Mouse (Mus musculus) kidney, embryonic 15.5 days (tissue): ENCODE measurements at regions not wholly inside any gene's neighbourhood (a gene's known extent, or its start where the extent isn't known, plus 50 kb on each side); places are given as distances from the start of the nearest gene placed in this dataset.

Experiments used
- ATAC-seq: fragments of 200-750 bp; cut with Nextera tagmentation; replicated peaks from 2 replicates; pipeline ENCODE4 v1.8.0; 2017; ENCODE audit warnings: moderate TSS enrichment; ENCODE audit not compliant: low FRiP score
- H3K27ac ChIP-seq: fragments of 300-500 bp; sonication (generic); 2 replicates; pipeline ENCODE4 v1.5.1; 2015; ENCODE audit warnings: mild to moderate bottlenecking, inconsistent platforms
- H3K27me3 ChIP-seq: fragments of 300-500 bp; sonication (generic); 2 replicates; pipeline ENCODE4 v1.6.1; 2015; ENCODE audit warnings: inconsistent platforms
- H3K36me3 ChIP-seq: fragments of 300-500 bp; sonication (generic); 2 replicates; pipeline ENCODE4 v1.6.1; 2015; ENCODE audit warnings: inconsistent platforms
- H3K4me1 ChIP-seq: fragments of 300-500 bp; sonication (generic); 2 replicates; pipeline ENCODE4 v1.6.1; 2015; ENCODE audit warnings: inconsistent platforms
- H3K4me2 ChIP-seq: fragments of 300-500 bp; sonication (generic); 2 replicates; pipeline ENCODE4 v1.6.1; 2015; ENCODE audit warnings: moderate library complexity, mild to moderate bottlenecking, inconsistent platforms
- H3K4me3 ChIP-seq: fragments of 300-500 bp; sonication (generic); replicated peaks from 2 replicates; pipeline ENCODE4 v1.5.1; 2015; ENCODE audit warnings: mild to moderate bottlenecking, inconsistent platforms
- H3K9ac ChIP-seq: fragments of 300-500 bp; sonication (generic); 2 replicates; pipeline ENCODE4 v1.6.1; 2015; ENCODE audit warnings: mild to moderate bottlenecking, inconsistent platforms
- H3K9me3 ChIP-seq: fragments of 300-500 bp; sonication (generic); replicated peaks from 2 replicates; pipeline ENCODE4 v1.6.1; 2016; ENCODE audit warnings: inconsistent platforms
- WGBS: fragments of 180-500 bp; shearing (Covaris S2); methylation state at CpG from one replicate; pipeline ENCODE4 v1.1.7; 2015; ENCODE audit warnings: mixed read lengths; 5-methylcytosine and 5-hydroxymethylcytosine counted together

- Histone ChIP-seq H3K27me3 (peaks cover 99% of the 10 kb centered on the region), H3K4me1 (peaks cover 14% of the 10 kb centered on the region), H3K36me3 (no peaks in the 10 kb centered on the region), H3K27ac (no peak overlapping the region), H3K9me3 (no peaks in the 10 kb centered on the region), H3K4me2 (no peak overlapping the region), H3K4me3 (no peak overlapping the region), H3K9ac (no peak overlapping the region)
- ATAC-seq: no peak
- WGBS: 2% methylated on average over 8 of the region's 8 CpGs
Measured at GRCm38 (mm10) chr13:83716711-83717171, 212.9 kb downstream of the Mef2c start.

DNA sequence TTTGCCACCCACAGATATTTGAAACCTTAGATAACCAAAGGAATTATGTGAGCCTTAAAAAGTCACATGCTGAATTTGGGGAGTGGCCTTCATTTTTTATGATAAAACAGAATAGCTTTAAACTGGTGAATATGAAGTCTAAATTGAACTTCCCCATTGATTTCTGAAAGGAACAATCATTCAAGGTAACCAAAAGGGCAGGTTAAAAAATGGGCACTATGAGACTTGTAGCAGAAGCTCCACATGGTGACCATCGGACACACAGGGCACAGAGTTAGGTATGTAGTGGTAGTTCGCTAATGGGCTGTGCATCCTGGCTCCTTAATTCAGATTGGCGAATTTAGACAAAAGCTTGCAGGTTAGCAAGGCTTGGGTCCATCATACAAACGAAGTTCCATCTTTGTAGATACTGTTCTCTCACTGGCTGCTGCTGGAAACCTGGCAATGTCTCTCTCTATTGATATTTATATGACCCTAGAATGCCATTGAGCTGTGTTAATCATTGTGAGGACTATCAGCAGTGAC lies 213.9 kb downstream of the Mef2c start:
- no peak overlapping the region for H3K27ac ChIP-seq
- no peak for ATAC-seq
- no peak overlapping the region for H3K4me2 ChIP-seq
- H3K9ac ChIP-seq: no peak overlapping the region
- H3K4me1 ChIP-seq: peaks cover 15% of the 10 kb centered on the region
- H3K27me3 ChIP-seq: peaks cover 99% of the 10 kb centered on the region
- H3K36me3 ChIP-seq: no peaks in the 10 kb centered on the region
- no peak overlapping the region for H3K4me3 ChIP-seq
- H3K9me3 ChIP-seq: no peaks in the 10 kb centered on the region
- WGBS: 10% methylated on average over 4 of the region's 4 CpGs

DNA sequence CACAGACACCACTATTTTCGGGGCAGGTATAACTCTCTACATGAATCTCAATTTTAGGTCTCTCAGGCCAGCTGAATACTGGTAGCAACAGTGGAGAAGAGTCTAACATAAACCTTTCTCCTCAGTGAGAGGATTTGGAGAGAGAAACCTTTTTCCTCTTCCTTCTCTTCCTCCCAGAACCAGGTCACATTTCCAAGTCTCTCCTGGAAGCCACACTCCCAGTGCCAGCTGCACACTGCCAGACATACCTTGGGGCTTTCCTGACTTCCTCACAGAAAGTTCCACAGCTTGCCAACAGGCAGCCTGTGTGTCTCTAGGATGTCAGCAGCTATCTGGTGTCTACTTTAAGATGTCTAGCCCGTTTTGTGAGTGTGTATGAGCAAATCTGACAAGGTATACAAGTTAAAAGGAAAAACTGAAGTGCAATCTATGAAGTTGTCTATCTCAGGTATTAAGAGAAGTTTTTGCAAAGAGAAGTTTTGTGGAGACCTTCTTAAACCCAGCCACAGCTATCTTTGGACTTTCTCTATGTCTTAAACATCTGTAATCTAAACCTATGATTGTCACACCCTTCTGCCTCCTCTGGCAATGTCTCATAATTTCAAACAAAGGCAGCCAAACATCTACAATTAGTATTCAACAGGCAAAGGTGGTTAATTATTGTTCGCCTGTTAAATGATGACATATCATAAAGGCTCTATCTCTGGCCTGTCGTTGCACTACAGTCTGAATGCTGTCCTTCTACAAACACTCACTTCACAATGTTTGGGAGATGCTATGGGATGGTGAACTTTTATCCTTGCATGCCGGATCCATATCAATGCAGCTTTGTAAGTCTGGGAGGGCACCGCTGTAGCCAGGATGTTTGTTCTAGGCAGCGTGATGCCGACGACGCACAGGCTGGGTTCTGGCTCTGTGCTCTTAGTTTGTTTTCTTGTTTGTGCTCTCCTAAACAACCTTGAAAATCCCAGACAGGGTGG lies 214.9 kb downstream of the Mef2c start:
- no peak overlapping the region for H3K9ac ChIP-seq
- no peak overlapping the region for H3K4me2 ChIP-seq
- 4% methylated on average over 10 of the region's 10 CpGs for WGBS
- H3K4me3 ChIP-seq: no peak overlapping the region
- no peak overlapping the region for H3K27ac ChIP-seq
- no peaks in the 10 kb centered on the region for H3K9me3 ChIP-seq
- no peaks in the 10 kb centered on the region for H3K36me3 ChIP-seq
- no peak for ATAC-seq
- peaks cover 15% of the 10 kb centered on the region for H3K4me1 ChIP-seq
- peaks cover 99% of the 10 kb centered on the region for H3K27me3 ChIP-seq

- Histone ChIP-seq H3K9ac (no peak overlapping the region), H3K36me3 (no peaks in the 10 kb centered on the region), H3K4me3 (no peak overlapping the region), H3K9me3 (no peaks in the 10 kb centered on the region), H3K4me1 (peaks cover 15% of the 10 kb centered on the region), H3K27ac (no peak overlapping the region), H3K27me3 (peaks cover 98% of the 10 kb centered on the region), H3K4me2 (no peak overlapping the region)
- no peak for ATAC-seq
- WGBS: 3% methylated on average over 24 of the region's 24 CpGs
Measured at GRCm38 (mm10) chr13:83719635-83720291, 215.9 kb downstream of the Mef2c start.

- no peak for ATAC-seq
- peaks cover 98% of the 10 kb centered on the region for H3K27me3 ChIP-seq
- no peak overlapping the region for H3K9ac ChIP-seq
- peaks cover 12% of the 10 kb centered on the region for H3K4me1 ChIP-seq
- no peak overlapping the region for H3K4me2 ChIP-seq
- WGBS: 2% methylated on average over 12 of the region's 12 CpGs
- H3K27ac ChIP-seq: no peak overlapping the region
- no peaks in the 10 kb centered on the region for H3K9me3 ChIP-seq
- H3K4me3 ChIP-seq: no peak overlapping the region
- no peaks in the 10 kb centered on the region for H3K36me3 ChIP-seq
Measured at GRCm38 (mm10) chr13:83720352-83720751, 216.5 kb downstream of the Mef2c start.

DNA sequence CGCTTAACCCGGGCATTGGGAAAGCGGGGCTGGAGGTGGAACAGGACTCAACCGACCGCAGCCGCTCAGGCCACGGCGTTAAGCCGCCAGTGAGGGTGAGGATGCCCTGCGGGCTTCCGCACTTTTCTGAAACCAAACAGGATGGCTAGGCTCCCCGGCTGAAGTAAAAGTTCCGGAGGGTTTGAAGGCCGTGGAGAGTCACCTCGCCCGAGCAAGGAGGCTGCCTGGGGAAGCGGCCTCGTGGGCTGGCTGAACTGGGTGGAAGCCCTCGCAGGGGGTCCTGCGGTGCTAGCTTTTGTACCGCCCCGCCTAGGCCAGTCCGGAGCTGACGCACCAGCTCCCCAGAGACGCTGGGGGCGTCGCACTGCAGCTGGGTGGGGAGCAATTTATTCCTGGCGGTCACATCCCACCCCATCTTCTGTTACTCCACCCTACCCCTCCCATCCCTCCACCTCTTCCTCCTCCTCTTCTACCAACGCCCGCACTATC lies 217.1 kb downstream of the Mef2c start:
- ATAC-seq: peak; percentile 65
- Histone ChIP-seq H3K27me3 (peaks cover 98% of the 10 kb centered on the region), H3K4me3 (peak overlapping the region; percentile 31), H3K36me3 (no peaks in the 10 kb centered on the region), H3K4me1 (peaks cover 11% of the 10 kb centered on the region), H3K9me3 (no peaks in the 10 kb centered on the region), H3K27ac (no peak overlapping the region), H3K4me2 (peak overlapping the region; percentile 53), H3K9ac (no peak overlapping the region)
- under 1% methylated on average over 30 of the region's 30 CpGs for WGBS

DNA sequence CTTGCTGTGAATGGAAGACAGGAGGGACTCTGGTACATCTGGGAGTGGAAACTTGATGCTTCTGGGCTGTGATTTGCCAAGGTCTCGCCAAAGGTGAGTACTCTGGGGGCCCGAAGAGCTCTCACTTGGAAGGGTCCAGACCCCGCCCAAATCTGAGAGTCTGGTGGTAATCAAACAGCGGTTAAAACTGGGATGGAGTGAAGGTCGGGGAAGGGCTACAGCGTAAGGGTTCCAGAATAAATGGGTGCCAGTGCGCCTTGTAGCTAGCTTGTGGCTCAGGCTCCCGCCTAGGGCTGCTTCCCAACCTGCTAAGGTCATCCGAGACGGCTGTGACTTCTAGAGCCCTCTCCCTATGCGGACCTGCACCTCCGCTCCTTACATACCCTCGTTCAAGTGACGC lies 217.7 kb downstream of the Mef2c start:
- Histone ChIP-seq H3K4me1 (peaks cover 12% of the 10 kb centered on the region), H3K9me3 (no peaks in the 10 kb centered on the region), H3K27ac (no peak overlapping the region), H3K36me3 (no peaks in the 10 kb centered on the region), H3K4me2 (peak overlapping the region; percentile 20; the same call in 1 of the 2 replicates), H3K27me3 (peaks cover 98% of the 10 kb centered on the region), H3K4me3 (peak overlapping the region; percentile 31; the same call in 1 of the 2 replicates), H3K9ac (no peak overlapping the region)
- ATAC-seq: no peak
- WGBS: 2% methylated on average over 14 of the region's 14 CpGs

DNA sequence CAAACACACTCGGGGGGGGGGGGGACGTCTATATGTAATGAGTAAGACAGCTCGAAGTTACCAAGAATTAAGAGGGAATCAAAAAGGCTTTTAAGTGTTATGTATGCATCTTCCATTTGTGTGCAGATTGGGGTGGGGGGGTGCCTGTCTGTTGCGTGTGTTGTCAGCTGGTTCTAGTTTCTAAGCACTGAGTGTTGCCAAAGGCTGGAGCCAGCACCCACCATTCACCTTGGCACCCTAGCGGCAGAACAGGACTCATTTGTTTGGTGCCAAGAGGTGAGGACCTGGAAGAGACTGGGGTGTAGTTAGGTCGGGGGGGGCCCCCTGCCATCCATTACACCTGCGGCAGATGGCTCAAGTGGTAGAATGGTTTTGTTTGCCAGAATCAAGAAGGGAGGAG lies 218.4 kb downstream of the Mef2c start:
- Histone ChIP-seq H3K4me3 (no peak overlapping the region), H3K9ac (no peak overlapping the region), H3K36me3 (no peaks in the 10 kb centered on the region), H3K27ac (no peak overlapping the region), H3K4me1 (peaks cover 18% of the 10 kb centered on the region), H3K4me2 (no peak overlapping the region), H3K9me3 (no peaks in the 10 kb centered on the region), H3K27me3 (peaks cover 98% of the 10 kb centered on the region)
- no peak for ATAC-seq
- 5% methylated on average over 7 of the region's 7 CpGs for WGBS

- WGBS: 8% methylated on average over 3 of the region's 3 CpGs
- Histone ChIP-seq H3K4me1 (peaks cover 20% of the 10 kb centered on the region), H3K9me3 (no peaks in the 10 kb centered on the region), H3K27me3 (peaks cover 98% of the 10 kb centered on the region), H3K36me3 (no peaks in the 10 kb centered on the region), H3K27ac (no peak overlapping the region), H3K4me3 (no peak overlapping the region), H3K4me2 (no peak overlapping the region), H3K9ac (no peak overlapping the region)
- ATAC-seq: no peak
Measured at GRCm38 (mm10) chr13:83722791-83723190, 219.0 kb downstream of the Mef2c start.

DNA sequence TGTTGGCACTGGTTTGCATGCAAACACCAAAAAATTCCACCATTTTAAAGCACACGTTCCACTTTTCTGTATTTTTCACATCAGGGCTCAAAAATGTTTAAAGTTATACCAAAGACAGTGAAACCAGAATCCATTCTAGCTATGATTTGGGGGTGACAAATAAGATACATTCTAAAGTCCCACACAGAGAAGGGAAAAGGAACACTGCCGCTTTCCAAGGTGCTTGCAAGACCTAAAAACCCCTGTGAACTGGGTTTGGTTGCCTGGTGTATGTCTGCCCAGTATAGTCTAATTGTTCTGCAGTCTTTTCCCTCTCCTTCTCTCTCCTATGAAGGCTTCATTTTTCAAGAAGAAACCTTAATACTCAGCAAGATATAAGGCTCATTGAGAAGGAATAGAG lies 219.6 kb downstream of the Mef2c start:
- Histone ChIP-seq H3K4me3 (no peak overlapping the region), H3K36me3 (no peaks in the 10 kb centered on the region), H3K27ac (no peak overlapping the region), H3K27me3 (peaks cover 98% of the 10 kb centered on the region), H3K9ac (no peak overlapping the region), H3K9me3 (no peaks in the 10 kb centered on the region), H3K4me1 (peaks cover 20% of the 10 kb centered on the region), H3K4me2 (no peak overlapping the region)
- WGBS: 16% methylated on average over 2 of the region's 2 CpGs
- ATAC-seq: no peak

- Histone ChIP-seq H3K27me3 (peaks cover 95% of the 10 kb centered on the region), H3K4me3 (no peak overlapping the region), H3K36me3 (no peaks in the 10 kb centered on the region), H3K4me1 (peaks cover 20% of the 10 kb centered on the region), H3K27ac (no peak overlapping the region), H3K9ac (no peak overlapping the region), H3K9me3 (no peaks in the 10 kb centered on the region), H3K4me2 (no peak overlapping the region)
- no peak for ATAC-seq
- 22% methylated on average over 3 of the region's 3 CpGs for WGBS
Measured at GRCm38 (mm10) chr13:83724196-83724595, 220.4 kb downstream of the Mef2c start.

GRCm38 (mm10) chr13:83724995-83725394 lies 221.2 kb downstream of the Mef2c start:
- Histone ChIP-seq H3K9ac (no peak overlapping the region), H3K4me1 (peaks cover 26% of the 10 kb centered on the region), H3K9me3 (no peaks in the 10 kb centered on the region), H3K36me3 (no peaks in the 10 kb centered on the region), H3K27me3 (peaks cover 94% of the 10 kb centered on the region), H3K4me3 (no peak overlapping the region), H3K4me2 (no peak overlapping the region), H3K27ac (no peak overlapping the region)
- ATAC-seq: no peak; the same call in 1 of the 2 replicates
- WGBS: under 1% methylated on average over 11 of the region's 11 CpGs
